Mouse (Mus musculus) kidney, postnatal 0 days (tissue): ENCODE measurements at regions not wholly inside any gene's neighbourhood (a gene's known extent, or its start where the extent isn't known, plus 50 kb on each side); places are given as distances from the start of the nearest gene placed in this dataset.

Experiments
- ATAC-seq: fragments of 200-750 bp; cut with Nextera tagmentation; replicated peaks from 2 replicates; pipeline ENCODE4 v1.8.0; 2017; ENCODE audit warnings: low read depth, moderate number of reproducible peaks, moderate TSS enrichment, moderate library complexity; ENCODE audit not compliant: low FRiP score
- DNase-seq: peaks from one replicate; pipeline ENCODE4 v3.0.0-alpha.2; 2016; ENCODE audit warnings: low spot score
- H3K27ac ChIP-seq: fragments of 300-500 bp; sonication (generic); 2 replicates; pipeline ENCODE4 v1.5.1; 2014; ENCODE audit warnings: mild to moderate bottlenecking
- H3K27me3 ChIP-seq: fragments of 300-500 bp; sonication (generic); 2 replicates; pipeline ENCODE4 v1.6.1; 2014; ENCODE audit warnings: low read length, mixed read lengths; ENCODE audit not compliant: insufficient read depth
- H3K36me3 ChIP-seq: fragments of 300-500 bp; sonication (generic); 2 replicates; pipeline ENCODE4 v1.6.1; 2014; ENCODE audit warnings: low read length, mixed read lengths; ENCODE audit not compliant: insufficient read depth
- H3K4me1 ChIP-seq: fragments of 300-500 bp; sonication (generic); replicated peaks from 2 replicates; pipeline ENCODE4 v1.6.1; 2014; ENCODE audit warnings: antibody characterized with exemption, low read length, mixed read lengths; ENCODE audit not compliant: insufficient read depth
- H3K4me2 ChIP-seq: fragments of 300-500 bp; sonication (generic); 2 replicates; pipeline ENCODE4 v1.6.1; 2014; ENCODE audit warnings: mild to moderate bottlenecking, low read length, moderate library complexity, mixed read lengths
- H3K4me3 ChIP-seq: fragments of 300-500 bp; sonication (generic); replicated peaks from 2 replicates; pipeline ENCODE4 v1.5.1; 2014; ENCODE audit warnings: low read depth, low read length
- H3K9ac ChIP-seq: fragments of 300-500 bp; sonication (generic); 2 replicates; pipeline ENCODE4 v1.6.1; 2014; ENCODE audit warnings: low read depth, low read length
- H3K9me3 ChIP-seq: fragments of 300-500 bp; sonication (generic); replicated peaks from 2 replicates; pipeline ENCODE4 v1.6.1; 2016; ENCODE audit warnings: low read length, inconsistent platforms, mixed read lengths
- CTCF ChIP-seq: IDR thresholded peaks from 2 replicates; pipeline ENCODE4 v1.5.1; 2016; ENCODE audit warnings: antibody characterized with exemption, low read depth, mild to moderate bottlenecking, moderate library complexity
- WGBS: fragments of 180-500 bp; shearing (Covaris S2); extraction: QIAGEN DNeasy Blood & Tissue Kit; methylation state at CpG from one replicate; pipeline ENCODE4 v1.1.7; 2014; 5-methylcytosine and 5-hydroxymethylcytosine counted together

GRCm38 (mm10) chr12:32525586-32525985 is 147.1 kb downstream of the Ccdc71l start:
- 82% methylated on average over 1 of the region's 1 CpGs for WGBS

DNA sequence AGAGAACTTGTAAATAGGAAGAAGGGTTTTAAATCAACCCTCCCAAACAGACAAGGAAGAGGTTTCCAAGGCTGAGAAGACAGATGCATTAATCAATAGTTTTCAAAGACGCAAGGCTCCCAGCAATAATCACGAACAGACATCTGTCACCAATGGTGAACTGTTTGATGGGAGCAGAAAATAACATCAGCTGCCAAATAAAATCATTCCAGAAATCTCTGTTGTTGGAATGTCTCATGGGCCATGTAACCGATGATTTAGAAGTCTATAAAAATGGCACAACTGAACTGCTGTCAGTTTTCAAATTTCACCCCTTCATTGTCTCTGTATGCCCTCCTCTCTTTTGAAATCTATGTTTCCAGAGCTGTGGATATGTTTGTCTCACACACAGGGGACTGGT is 152.7 kb downstream of the Ccdc71l start:
- H3K27ac ChIP-seq, result no peak overlapping the region
- no peaks in the 10 kb centered on the region for H3K9me3 ChIP-seq
- H3K4me1 ChIP-seq, result no peaks in the 10 kb centered on the region
- no peak for ATAC-seq
- H3K9ac ChIP-seq, result no peak overlapping the region
- H3K27me3 ChIP-seq, result no peaks in the 10 kb centered on the region
- DNase-seq, result no peak
- no peaks in the 10 kb centered on the region for H3K36me3 ChIP-seq
- no peak overlapping the region for H3K4me2 ChIP-seq
- no peak overlapping the region for H3K4me3 ChIP-seq
- 79% methylated on average over 3 of the region's 3 CpGs for WGBS
- no peak for TF ChIP-seq CTCF

More at GRCm38 (mm10) chr12:32525586-32525985, 147.1 kb downstream of the Ccdc71l start:
- Histone ChIP-seq H3K27ac (no peak overlapping the region), H3K9me3 (no peaks in the 10 kb centered on the region), H3K4me2 (no peak overlapping the region), H3K36me3 (no peaks in the 10 kb centered on the region), H3K4me3 (no peak overlapping the region), H3K9ac (no peak overlapping the region), H3K4me1 (no peaks in the 10 kb centered on the region), H3K27me3 (no peaks in the 10 kb centered on the region)
- ATAC-seq (no peak), DNase-seq (no peak)
- no peak for TF ChIP-seq CTCF

DNA sequence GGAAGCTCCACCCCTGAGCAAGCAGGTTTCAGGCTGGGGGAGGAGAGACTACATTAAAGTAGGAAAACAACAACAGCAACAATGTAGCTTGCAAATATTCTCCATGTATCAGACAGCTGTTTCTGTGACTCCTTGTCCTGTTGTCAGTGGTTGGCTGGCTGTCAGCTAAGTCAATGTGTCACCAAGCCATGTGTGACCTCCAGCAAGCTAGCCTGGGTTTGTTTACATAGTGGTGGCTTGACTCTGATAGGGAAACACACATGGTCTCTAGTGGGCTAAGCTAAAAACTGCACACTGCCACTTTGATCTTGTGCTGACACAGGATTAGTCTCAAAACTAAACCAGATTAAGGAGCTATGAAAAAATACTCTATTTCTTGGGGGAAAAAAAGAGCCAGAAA is 155.1 kb downstream of the Ccdc71l start:
- TF ChIP-seq CTCF, result no peak
- no peak; the same call in 1 of the 2 replicates for ATAC-seq
- Histone ChIP-seq H3K27me3 (no peaks in the 10 kb centered on the region), H3K4me1 (no peaks in the 10 kb centered on the region), H3K9me3 (no peaks in the 10 kb centered on the region), H3K27ac (no peak overlapping the region), H3K36me3 (no peaks in the 10 kb centered on the region), H3K9ac (no peak overlapping the region), H3K4me3 (no peak overlapping the region), H3K4me2 (no peak overlapping the region)
- peak; percentile 10 for DNase-seq

GRCm38 (mm10) chr12:32545466-32545865 is 167.0 kb downstream of the Ccdc71l start:
- Histone ChIP-seq H3K4me2 (no peak overlapping the region), H3K36me3 (no peaks in the 10 kb centered on the region), H3K27me3 (no peaks in the 10 kb centered on the region), H3K9me3 (peaks cover 6% of the 10 kb centered on the region; the same call in 1 of the 2 replicates), H3K4me3 (no peak overlapping the region), H3K4me1 (no peaks in the 10 kb centered on the region), H3K9ac (no peak overlapping the region), H3K27ac (no peak overlapping the region)
- WGBS, result 83% methylated on average over 1 of the region's 1 CpGs
- no peak for TF ChIP-seq CTCF
- no peak for DNase-seq
- no peak for ATAC-seq

- Histone ChIP-seq H3K9me3 (peaks cover 6% of the 10 kb centered on the region; the same call in 1 of the 2 replicates), H3K27me3 (no peaks in the 10 kb centered on the region), H3K27ac (no peak overlapping the region), H3K36me3 (no peaks in the 10 kb centered on the region), H3K4me1 (no peaks in the 10 kb centered on the region), H3K4me3 (no peak overlapping the region), H3K4me2 (no peak overlapping the region), H3K9ac (no peak overlapping the region)
- ATAC-seq (no peak), DNase-seq (no peak)
- TF ChIP-seq CTCF, result no peak
Measured at GRCm38 (mm10) chr12:32546356-32546755, 167.9 kb downstream of the Ccdc71l start.

DNA sequence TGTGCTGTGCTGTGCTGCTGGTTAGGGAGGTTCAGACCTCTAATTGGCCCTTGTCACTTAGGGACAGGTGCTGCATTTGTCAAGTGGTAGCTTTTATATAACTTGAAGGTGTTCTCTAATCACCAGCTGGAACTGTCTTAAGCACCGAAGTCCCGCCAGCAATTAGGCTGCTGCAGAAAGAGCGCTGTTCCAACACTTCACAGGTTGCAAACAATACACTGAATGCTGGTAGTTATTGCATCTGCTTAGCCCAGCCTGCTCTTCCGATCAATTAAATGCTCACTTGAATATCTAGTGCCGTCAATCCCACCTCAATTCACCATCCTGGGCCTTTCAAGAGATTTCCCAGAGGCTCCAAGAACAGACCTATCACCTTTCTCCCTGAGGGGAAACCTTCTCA is 175.3 kb downstream of the Ccdc71l start:
- WGBS, result 81% methylated on average over 5 of the region's 5 CpGs
- no peak overlapping the region for H3K27ac ChIP-seq
- ATAC-seq, result no peak
- no peak overlapping the region for H3K9ac ChIP-seq
- no peak overlapping the region for H3K4me2 ChIP-seq
- no peaks in the 10 kb centered on the region for H3K27me3 ChIP-seq
- no peak for TF ChIP-seq CTCF
- no peak overlapping the region for H3K4me3 ChIP-seq
- H3K36me3 ChIP-seq, result no peaks in the 10 kb centered on the region
- no peak for DNase-seq
- no peaks in the 10 kb centered on the region for H3K9me3 ChIP-seq
- no peaks in the 10 kb centered on the region for H3K4me1 ChIP-seq

- no peak overlapping the region for H3K4me3 ChIP-seq
- no peak overlapping the region for H3K27ac ChIP-seq
- no peaks in the 10 kb centered on the region for H3K27me3 ChIP-seq
- WGBS, result 79% methylated on average over 3 of the region's 3 CpGs
- no peaks in the 10 kb centered on the region for H3K9me3 ChIP-seq
- ATAC-seq (no peak), DNase-seq (no peak)
- TF ChIP-seq CTCF, result no peak
- no peaks in the 10 kb centered on the region for H3K4me1 ChIP-seq
- H3K4me2 ChIP-seq, result no peak overlapping the region
- no peaks in the 10 kb centered on the region for H3K36me3 ChIP-seq
- H3K9ac ChIP-seq, result no peak overlapping the region
Measured at GRCm38 (mm10) chr12:32567777-32568176, 189.3 kb downstream of the Ccdc71l start.
